Mouse (Mus musculus) ovary, postnatal 10 days (tissue): ENCODE measurements around the gene Trmt13.

ENCODE experiments used
- DNase-seq: peaks from one replicate; pipeline ENCODE4 v3.0.0; 2022; ENCODE audit warnings: low spot score

Trmt13 gene

GRCm38 (mm10) chr3:116542532-116542931 is 71.9 kb downstream of the Trmt13 start:
- DNase-seq = no peak

DNA sequence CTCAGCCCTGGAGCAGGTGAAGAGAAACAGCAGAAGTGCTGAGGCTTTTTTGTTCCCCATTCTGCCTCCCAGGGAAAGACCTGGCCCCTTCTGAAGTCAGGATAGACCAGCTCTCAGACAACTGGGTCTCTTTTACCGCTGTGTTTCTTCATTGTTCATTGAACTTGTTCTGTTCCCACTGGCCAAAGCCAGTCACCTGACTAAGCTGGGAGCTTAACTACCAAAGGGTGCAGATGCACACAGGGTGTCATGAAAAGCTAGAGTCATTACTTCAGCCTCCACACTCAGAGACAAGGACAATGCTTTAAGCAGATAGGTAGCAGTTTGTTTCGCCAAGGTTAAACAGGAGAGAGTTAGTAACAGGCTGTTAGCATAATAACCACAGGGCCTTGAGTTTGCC is 72.3 kb downstream of the Trmt13 start:
- no peak for DNase-seq

- no peak for DNase-seq
Observed at GRCm38 (mm10) chr3:116537200-116537573, 77.2 kb downstream of the Trmt13 start.

DNA sequence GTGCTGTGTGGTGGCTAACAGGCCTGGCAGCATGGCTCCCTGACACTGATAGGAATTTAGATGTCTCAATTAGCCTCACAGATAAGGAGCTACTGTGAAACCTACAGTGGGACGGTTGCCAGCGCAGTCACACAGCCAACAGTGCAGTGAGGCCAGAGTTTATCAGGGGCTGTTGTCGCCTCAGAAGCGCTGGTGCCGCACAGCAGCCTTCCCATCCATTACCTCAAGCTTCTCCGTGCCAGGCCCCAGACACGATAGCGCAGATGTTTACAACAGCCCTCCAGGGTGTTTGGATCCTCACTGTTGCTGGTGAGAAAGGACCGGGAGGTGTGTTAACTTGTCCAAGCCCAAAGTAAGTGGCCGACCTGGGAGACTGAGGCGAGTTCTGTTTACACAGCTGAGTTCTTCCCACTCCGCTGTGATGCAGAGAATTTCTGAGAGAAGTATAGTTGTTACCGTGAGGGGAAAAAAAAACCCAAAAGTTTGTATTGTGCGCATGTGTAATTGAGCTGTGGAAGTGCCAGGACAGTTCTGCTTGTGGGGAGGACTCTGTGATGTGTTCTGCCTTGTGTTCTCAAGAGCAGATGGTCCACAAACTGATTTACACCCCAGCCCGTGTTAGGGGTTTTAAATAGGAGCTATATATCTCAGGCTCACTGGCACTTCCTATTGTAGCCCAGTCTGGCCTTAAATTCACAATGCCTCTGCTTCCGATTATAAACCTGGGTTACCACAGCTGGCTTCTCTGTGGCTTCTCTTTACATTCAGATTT is 77.8 kb downstream of the Trmt13 start:
- DNase-seq = no peak
